Mouse (Mus musculus) heart, adult 11 months (tissue): ENCODE results near the gene 4921517D22Rik.

ENCODE experiments used
- DNase-seq: peaks from one replicate; pipeline ENCODE4 v3.0.0; 2022

Gene 4921517D22Rik

GRCm38 (mm10) chr13:59689843-59690242 is 4.1 kb downstream of the 4921517D22Rik start:
- DNase-seq = no peak

GRCm38 (mm10) chr13:59689313-59689712 is 4.6 kb downstream of the 4921517D22Rik start:
- DNase-seq = no peak

- peak; percentile 94 for DNase-seq
Observed at GRCm38 (mm10) chr13:59688338-59688770, 5.6 kb downstream of the 4921517D22Rik start.

GRCm38 (mm10) chr13:59685236-59685635 is 8.7 kb downstream of the 4921517D22Rik start:
- DNase-seq = no peak

- no peak for DNase-seq
Observed at GRCm38 (mm10) chr13:59682629-59683028, 11.3 kb downstream of the 4921517D22Rik start.

- no peak for DNase-seq
Observed at GRCm38 (mm10) chr13:59679908-59680307, 14.0 kb downstream of the 4921517D22Rik start.

- no peak for DNase-seq
Observed at GRCm38 (mm10) chr13:59679306-59679705, 14.6 kb downstream of the 4921517D22Rik start.

- no peak for DNase-seq
Observed at GRCm38 (mm10) chr13:59676316-59677229, 17.3 kb downstream of the 4921517D22Rik start.

- DNase-seq = peak; percentile 97
Observed at GRCm38 (mm10) chr13:59675151-59676011, 18.5 kb downstream of the 4921517D22Rik start, which contains the start of gene Golm1. Golm1 (minus strand) TSS chr13:59675811.

- DNase-seq = no peak
Observed at GRCm38 (mm10) chr13:59674761-59675150, 19.2 kb downstream of the 4921517D22Rik start.

- DNase-seq = no peak
Observed at GRCm38 (mm10) chr13:59674215-59674614, 19.7 kb downstream of the 4921517D22Rik start.

- DNase-seq = no peak
Observed at GRCm38 (mm10) chr13:59673597-59673996, 20.3 kb downstream of the 4921517D22Rik start.

- no peak for DNase-seq
Observed at GRCm38 (mm10) chr13:59672248-59672647, 21.7 kb downstream of the 4921517D22Rik start.

- no peak for DNase-seq
Observed at GRCm38 (mm10) chr13:59671521-59671920, 22.4 kb downstream of the 4921517D22Rik start.

GRCm38 (mm10) chr13:59669946-59670345 is 24.0 kb downstream of the 4921517D22Rik start:
- DNase-seq = no peak

- DNase-seq = peak; percentile 98
Observed at GRCm38 (mm10) chr13:59668501-59669093, 25.3 kb downstream of the 4921517D22Rik start.

- DNase-seq = no peak
Observed at GRCm38 (mm10) chr13:59667763-59668162, 26.1 kb downstream of the 4921517D22Rik start.

GRCm38 (mm10) chr13:59663939-59664712 is 29.8 kb downstream of the 4921517D22Rik start:
- no peak for DNase-seq

- DNase-seq = no peak
Observed at GRCm38 (mm10) chr13:59661966-59662365, 31.9 kb downstream of the 4921517D22Rik start.

- DNase-seq = no peak
Observed at GRCm38 (mm10) chr13:59661387-59661786, 32.5 kb downstream of the 4921517D22Rik start.

- no peak for DNase-seq
Observed at GRCm38 (mm10) chr13:59660371-59660770, 33.5 kb downstream of the 4921517D22Rik start.

GRCm38 (mm10) chr13:59657781-59658180 is 36.1 kb downstream of the 4921517D22Rik start:
- DNase-seq = no peak
